9 mouse cellular contexts compared by ENCODE assay signal in the genomic region with DNA sequence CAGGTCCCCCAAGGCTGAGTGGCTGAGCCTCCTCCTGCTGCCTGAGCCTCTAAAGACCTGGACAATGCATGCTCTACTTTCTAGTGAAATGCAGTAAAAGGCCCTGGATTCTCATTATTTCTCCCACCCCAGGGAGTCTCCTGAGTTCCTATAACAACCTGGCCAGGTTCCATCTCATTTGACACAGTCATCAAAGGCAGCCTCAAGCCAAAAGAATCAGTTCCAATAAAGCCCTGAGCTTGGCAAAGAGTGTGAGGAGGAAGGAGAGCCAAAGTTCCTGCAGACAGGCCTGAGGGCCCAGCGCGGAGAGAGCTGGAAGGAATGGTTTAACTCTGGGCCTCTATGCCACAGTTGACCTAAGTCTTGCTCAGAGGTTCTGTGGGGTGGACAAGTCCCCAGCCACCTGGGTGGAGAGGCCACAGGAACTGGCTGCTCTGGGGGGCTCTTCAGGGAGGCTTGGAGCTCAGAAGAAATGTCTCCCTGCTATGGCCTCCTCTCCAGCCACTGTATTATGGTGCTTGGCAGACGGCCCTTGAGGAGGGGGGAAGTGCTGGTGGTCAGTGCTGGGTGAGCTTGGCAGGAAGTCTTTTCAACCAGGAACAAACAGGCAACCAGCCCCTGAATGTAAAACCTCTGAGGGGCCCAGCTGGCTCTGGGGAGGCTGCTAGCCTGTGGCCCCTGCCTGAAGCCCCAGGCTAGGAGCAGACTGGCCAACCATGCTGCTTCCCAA. TPM values are rescaled to one million over a fixed set of nuclear protein-coding genes. Genes with fewer than 3 reads are reported as not detected.
DNase-seq lines count a peak whose midpoint lies in the region; ATAC-seq and TF ChIP-seq lines count a peak whose summit lies in the region.
"Had no signal": no experiment of that assay in that cellular context is flagged by ENCODE, and none has a peak within 500 bp of the region (broad histone marks: within the 10 kb centered on the region; RNA-seq: fewer than 3 reads in every experiment).

No protein-coding gene starts in this region.

- no peak overlapping the region for H3K4me3 ChIP-seq in lung, embryonic 14.5 days (ENCODE audit: low read depth, low read length)
- no peak overlapping the region for H3K4me3 ChIP-seq in lung, adult 2 months (replicated peaks; ENCODE audit: extremely low read depth, low read depth, low read length)
- no peak overlapping the region for H3K4me3 ChIP-seq in embryonic facial prominence, embryonic 15.5 days (replicated peaks)
- H3K4me3 ChIP-seq in heart, embryonic 16.5 days (ENCODE audit: low read length): no peak overlapping the region
- no peak overlapping the region for H3K4me3 ChIP-seq in stomach, postnatal 0 days (ENCODE audit: low read depth, low read length)

- no peaks in the 10 kb centered on the region for H3K27me3 ChIP-seq in lung, embryonic 14.5 days (ENCODE audit: insufficient read depth, low read length)
- H3K27me3 ChIP-seq in embryonic facial prominence, embryonic 15.5 days: no peaks in the 10 kb centered on the region
- no peaks in the 10 kb centered on the region for H3K27me3 ChIP-seq in heart, embryonic 16.5 days (ENCODE audit: control insufficient read depth, insufficient read depth, low read length)
- H3K27me3 ChIP-seq in stomach, postnatal 0 days (ENCODE audit: control insufficient read depth, insufficient read depth, low read length): no peaks in the 10 kb centered on the region

- TF ChIP-seq POLR2A in lung, adult 2 months (IDR thresholded peaks at IDR 0.05; ENCODE audit: borderline replicate concordance, extremely low read depth, low read depth, low read length): no peak

- DNase-seq in lung, embryonic 14.5 days: peak; percentile 51
- no peak for DNase-seq in lung, adult 2 months
- peak; percentile 52 to 74 for DNase-seq in layer of hippocampus, adult 18-20 months (ENCODE audit: low spot score in 2 of 2)
- DNase-seq in lung, postnatal 4 days: peak; percentile 26 to 45
- DNase-seq in stomach, postnatal 0 days (ENCODE audit: low spot score): no peak

- peak overlapping the region; percentile 63; the same call in 1 of the 2 replicates for H3K27ac ChIP-seq in lung, embryonic 14.5 days (ENCODE audit: low read depth)
- peak overlapping the region; percentile 69 for H3K27ac ChIP-seq in embryonic facial prominence, embryonic 15.5 days (replicated peaks)
- H3K27ac ChIP-seq in heart, embryonic 16.5 days (ENCODE audit: low read length): peak overlapping the region; percentile 49; the same call in 1 of the 2 replicates
- H3K27ac ChIP-seq in stomach, postnatal 0 days (replicated peaks): peak overlapping the region; percentile 63

- no peak for TF ChIP-seq EP300 in stomach, postnatal 0 days (optimal IDR thresholded peaks at IDR 0.05)

- H3K4me1 ChIP-seq in lung, embryonic 14.5 days (ENCODE audit: insufficient read depth): no peaks in the 10 kb centered on the region
- no peaks in the 10 kb centered on the region for H3K4me1 ChIP-seq in lung, adult 2 months (ENCODE audit: control insufficient read depth, insufficient read depth, low read length)
- H3K4me1 ChIP-seq in embryonic facial prominence, embryonic 15.5 days: peaks cover 10% of the 10 kb centered on the region
- 0 out of 2 replicates have a peak, but pooled peaks cover 3% of the 10 kb centered on the region for H3K4me1 ChIP-seq in heart, embryonic 16.5 days (ENCODE audit: control insufficient read depth, insufficient read depth, low read length)
- peaks cover 3% of the 10 kb centered on the region; the same call in 1 of the 2 replicates for H3K4me1 ChIP-seq in stomach, postnatal 0 days (replicated peaks; ENCODE audit: control insufficient read depth, insufficient read depth)

- no peak overlapping the region for H3K4me2 ChIP-seq in lung, embryonic 14.5 days
- no peak overlapping the region for H3K4me2 ChIP-seq in embryonic facial prominence, embryonic 15.5 days (replicated peaks)
- no peak overlapping the region for H3K4me2 ChIP-seq in heart, embryonic 16.5 days (ENCODE audit: low read depth, low read length)
- H3K4me2 ChIP-seq in stomach, postnatal 0 days (replicated peaks; ENCODE audit: low read depth): no peak overlapping the region

- H3K9ac ChIP-seq in lung, embryonic 14.5 days: no peak overlapping the region
- H3K9ac ChIP-seq in embryonic facial prominence, embryonic 15.5 days: no peak overlapping the region
- H3K9ac ChIP-seq in heart, embryonic 16.5 days (ENCODE audit: low read length): no peak overlapping the region
- 0 out of 2 replicates have a peak overlapping the region, but pooled peaks have one; percentile 1 for H3K9ac ChIP-seq in stomach, postnatal 0 days (ENCODE audit: low read length)

- H3K9me3 ChIP-seq in lung, embryonic 14.5 days (ENCODE audit: low read depth, low read length): no peaks in the 10 kb centered on the region
- no peaks in the 10 kb centered on the region for H3K9me3 ChIP-seq in embryonic facial prominence, embryonic 15.5 days (replicated peaks)
- H3K9me3 ChIP-seq in heart, embryonic 16.5 days (replicated peaks; ENCODE audit: control insufficient read depth, low read length): peaks cover 2% of the 10 kb centered on the region; the same call in 1 of the 2 replicates
- H3K9me3 ChIP-seq in stomach, postnatal 0 days (ENCODE audit: control insufficient read depth, low read length): no peaks in the 10 kb centered on the region
- H3K9me3 ChIP-seq: G1E had no signal

- no peaks in the 10 kb centered on the region for H3K36me3 ChIP-seq in lung, embryonic 14.5 days (ENCODE audit: insufficient read depth)
- no peaks in the 10 kb centered on the region for H3K36me3 ChIP-seq in embryonic facial prominence, embryonic 15.5 days
- H3K36me3 ChIP-seq in heart, embryonic 16.5 days (ENCODE audit: control insufficient read depth, insufficient read depth): no peaks in the 10 kb centered on the region
- H3K36me3 ChIP-seq in stomach, postnatal 0 days (ENCODE audit: control insufficient read depth, insufficient read depth, low read length): no peaks in the 10 kb centered on the region
- H3K36me3 ChIP-seq: G1E had no signal

- no peak for TF ChIP-seq CTCF in lung, embryonic 14.5 days (IDR thresholded peaks at IDR 0.05; ENCODE audit: low read depth)
- no peak for TF ChIP-seq CTCF in lung, adult 2 months (IDR thresholded peaks at IDR 0.05; ENCODE audit: insufficient read depth, low read length)
- no peak for TF ChIP-seq CTCF in stomach, postnatal 0 days (IDR thresholded peaks at IDR 0.05; ENCODE audit: low read depth)

- peak; percentile 65 for ATAC-seq in lung, embryonic 14.5 days (ENCODE audit: insufficient read depth)
- ATAC-seq in embryonic facial prominence, embryonic 15.5 days (ENCODE audit: insufficient number of reproducible peaks, low FRiP score, low TSS enrichment, low read depth): peak; percentile 75
- peak; percentile 49 for ATAC-seq in heart, embryonic 16.5 days (replicated peaks; ENCODE audit: extremely low read depth, insufficient read depth, low FRiP score)
- peak; percentile 40; the same call in 1 of the 2 replicates for ATAC-seq in stomach, postnatal 0 days (ENCODE audit: low FRiP score, low TSS enrichment)
- no peak for ATAC-seq in megakaryocyte, adult 5-6 weeks (ENCODE audit: poor library complexity, severe bottlenecking)

- WGBS in lung, embryonic 14.5 days: 66% methylated on average over 3 of the region's 3 CpGs
- 30% methylated on average over 3 of the region's 3 CpGs for WGBS in lung, adult 2 months
- WGBS in embryonic facial prominence, embryonic 15.5 days: 37% methylated on average over 3 of the region's 3 CpGs
- WGBS in heart, embryonic 16.5 days: 58% methylated on average over 3 of the region's 3 CpGs
- 34% methylated on average over 3 of the region's 3 CpGs for WGBS in stomach, postnatal 0 days

RNA-seq across cellular contexts. Expression of a gene that starts 30.7 kb away (rescaled TPM):
- 5.9 and 8.3 TPM in 2 replicates for polyA plus RNA-seq in lung, embryonic 14.5 days (2014; fragmentation: Nextera tagmentation; extraction: Ambion mirVana)
- polyA plus RNA-seq in lung, adult 2 months (2012; rRNA removed): 8.0 and 8.2 TPM in 2 replicates
- 8.0 TPM in 2 replicates for polyA plus RNA-seq in embryonic facial prominence, embryonic 15.5 days (2015; fragmentation: Nextera tagmentation; extraction: Ambion mirVana)
- 3.2 and 4.9 TPM in 2 replicates for polyA plus RNA-seq in heart, embryonic 16.5 days (2015; fragmentation: Nextera tagmentation; extraction: Ambion mirVana)
- total RNA-seq in layer of hippocampus, adult 18-20 months (2021): 100 to 1,000 TPM; 177 TPM
- polyA plus RNA-seq in stomach, postnatal 0 days (2015; fragmentation: Nextera tagmentation; extraction: Ambion mirVana): 8.4 and 8.9 TPM in 2 replicates
- total RNA-seq in megakaryocyte, adult 5-6 weeks (2015): 6.5 and 8.4 TPM in 2 replicates
- total RNA-seq in megakaryocyte, adult 5-6 weeks (2017): 8.4 and 13.4 TPM in 2 replicates

Comparison
In these comparisons a context has a peak if more than half of its experiments do, and no peak if none do; other contexts are left out.
1. DNase-seq: peak in lung, embryonic 14.5 days (single experiment), layer of hippocampus, adult 18-20 months (2 of 2) and lung, postnatal 4 days (2 of 2); none in lung, adult 2 months (single experiment) and stomach, postnatal 0 days (single experiment).
2. Peak in every context shown above with its lines, with median percentiles within 50 percentile points of each other: H3K27ac ChIP-seq.